Mouse (Mus musculus) heart, adult 2 months (tissue): Measurements from ENCODE around the gene Ccdc66. TPM values are rescaled to one million over a fixed set of nuclear protein-coding genes. Genes with fewer than 3 reads are reported as not detected.

Experiments
- DNase-seq, 2 experiments: peaks; one replicate each; pipeline ENCODE4 v3.0.0; 2021
- H3K27ac ChIP-seq: fragments of 200-600 bp; 2 replicates; pipeline ENCODE4 v1.8.1; 2022
- H3K27me3 ChIP-seq: fragments of 200-500 bp; 2 replicates; pipeline ENCODE4 v1.6.1; 2012; ENCODE audit warnings: mild to moderate bottlenecking, low read length, inconsistent platforms, mixed read lengths; ENCODE audit not compliant: control insufficient read depth, insufficient read depth
- H3K36me3 ChIP-seq: fragments of 200-500 bp; 2 replicates; pipeline ENCODE4 v1.6.1; 2012; ENCODE audit warnings: low read length, inconsistent platforms; ENCODE audit not compliant: control insufficient read depth, insufficient read depth
- H3K4me1 ChIP-seq: fragments of 200-500 bp; 2 replicates; pipeline ENCODE4 v1.6.1; 2011; ENCODE audit warnings: low read length; ENCODE audit not compliant: control insufficient read depth, insufficient read depth
- H3K4me3 ChIP-seq: fragments of 200-600 bp; 2 replicates; pipeline ENCODE4 v1.8.1; 2022
- H3K79me2 ChIP-seq: fragments of 200-500 bp; replicated peaks from 2 replicates; pipeline ENCODE4 v1.6.1; 2012; ENCODE audit warnings: mild to moderate bottlenecking, inconsistent platforms, low read length, moderate library complexity, mixed read lengths; ENCODE audit not compliant: control insufficient read depth, insufficient read depth
- H3K9ac ChIP-seq: fragments of 200-500 bp; 2 replicates; pipeline ENCODE4 v1.6.1; 2012; ENCODE audit warnings: low read depth, mild to moderate bottlenecking, control low read depth, inconsistent platforms, low read length, mixed read lengths
- CTCF ChIP-seq: fragments of 200-600 bp; IDR thresholded peaks from 2 replicates; pipeline ENCODE4 v1.8.1; 2022; ENCODE audit warnings: antibody characterized with exemption, mild to moderate bottlenecking, moderate library complexity
- EP300 ChIP-seq: fragments of 200-500 bp; IDR thresholded peaks from 2 replicates; pipeline ENCODE4 v1.6.1; 2011; ENCODE audit warnings: low read depth, low read length, control low read depth; ENCODE audit not compliant: insufficient read depth
- POLR2A ChIP-seq: fragments of 200-500 bp; IDR thresholded peaks from 2 replicates; pipeline ENCODE4 v1.6.1; 2011; ENCODE audit warnings: mild to moderate bottlenecking, low read depth, low read length, control low read depth; ENCODE audit not compliant: insufficient read depth
- WGBS: fragments of 180-500 bp; shearing (Covaris S2); methylation state at CpG from one replicate; pipeline ENCODE4 v1.1.7; 2018; 5-methylcytosine and 5-hydroxymethylcytosine counted together
- intact Hi-C: fragments of 180-260 bp; cut with DNase I; formaldehyde crosslinking; loops from one replicate; pipeline ENCODE4 v1.15.1; 2025
- polyA plus RNA-seq: library from polyadenylated mRNA; depleted of rRNA; stranded (reverse); fragments of >200 nt; gene quantifications from 2 replicates; pipeline ENCODE4 v1.2.3, GENCODE M21; 2012
- total RNA-seq, 2 experiments: library from RNA; stranded (reverse); gene quantifications; 2 replicates each; pipeline ENCODE4 v1.2.3; 2021

The Ccdc66 gene
- total and polyA plus RNA-seq, 3 experiments: 3.1 to 10.4 (median 10.0) TPM

DNA sequence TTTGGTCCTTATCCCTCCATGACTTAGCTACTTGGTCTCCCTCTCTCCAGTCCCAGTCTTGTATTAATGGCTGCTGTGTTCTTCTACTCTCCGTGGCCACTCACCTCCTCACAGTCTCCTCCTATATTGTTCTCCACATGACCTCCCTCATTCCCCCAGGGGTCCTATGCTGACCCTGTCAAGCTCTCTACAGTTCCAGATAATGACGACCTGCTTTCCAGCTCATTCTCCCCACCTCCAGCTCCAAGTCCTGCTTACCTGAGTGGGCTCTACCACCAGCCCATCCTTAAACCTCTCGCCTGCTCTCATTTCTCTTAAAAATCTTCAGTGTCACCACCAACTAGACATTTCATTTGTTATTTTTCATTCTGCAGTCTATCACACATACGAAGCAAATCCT, 7.2 kb downstream of the Ccdc66 start:
- Histone ChIP-seq H3K4me1 (no peaks in the 10 kb centered on the region), H3K36me3 (no peaks in the 10 kb centered on the region), H3K27me3 (no peaks in the 10 kb centered on the region), H3K27ac (no peak overlapping the region), H3K4me3 (no peak overlapping the region), H3K79me2 (no peaks in the 10 kb centered on the region), H3K9ac (no peak overlapping the region)
- TF ChIP-seq CTCF (no peak), POLR2A (no peak), EP300 (no peak)
- 80% methylated on average over 4 of the region's 4 CpGs for WGBS
- DNase-seq: no peak
- intact Hi-C loops: no loop called here

DNA sequence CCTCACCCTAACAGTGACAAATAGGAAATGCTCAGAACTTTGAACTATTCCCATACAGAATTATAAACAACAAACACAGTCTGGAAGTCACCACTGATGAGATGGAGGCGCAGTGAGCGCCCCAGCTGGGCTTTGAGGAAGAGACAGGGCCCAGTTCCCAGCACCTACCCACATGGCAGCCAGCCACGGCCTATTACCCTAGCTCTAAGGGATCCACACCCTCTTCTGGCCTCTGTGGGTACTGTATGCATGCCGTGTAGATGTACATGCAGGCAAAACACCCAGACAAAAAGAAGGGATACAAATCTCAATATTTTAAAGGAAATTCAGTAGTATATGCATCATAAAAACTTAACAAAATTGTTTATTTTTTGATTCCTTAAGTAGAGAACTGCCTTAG, 14.7 kb downstream of the Ccdc66 start:
- H3K27ac ChIP-seq: no peak overlapping the region
- no peaks in the 10 kb centered on the region; the same call in 1 of the 2 replicates for H3K36me3 ChIP-seq
- H3K4me1 ChIP-seq: no peaks in the 10 kb centered on the region
- H3K9ac ChIP-seq: no peak overlapping the region
- H3K79me2 ChIP-seq: no peaks in the 10 kb centered on the region
- H3K4me3 ChIP-seq: no peak overlapping the region
- peak; percentile 23 for TF ChIP-seq CTCF
- TF ChIP-seq EP300: no peak
- DNase-seq: no peak
- intact Hi-C loops: no loop called here
- WGBS: 94% methylated on average over 4 of the region's 4 CpGs
- no peaks in the 10 kb centered on the region for H3K27me3 ChIP-seq

DNA sequence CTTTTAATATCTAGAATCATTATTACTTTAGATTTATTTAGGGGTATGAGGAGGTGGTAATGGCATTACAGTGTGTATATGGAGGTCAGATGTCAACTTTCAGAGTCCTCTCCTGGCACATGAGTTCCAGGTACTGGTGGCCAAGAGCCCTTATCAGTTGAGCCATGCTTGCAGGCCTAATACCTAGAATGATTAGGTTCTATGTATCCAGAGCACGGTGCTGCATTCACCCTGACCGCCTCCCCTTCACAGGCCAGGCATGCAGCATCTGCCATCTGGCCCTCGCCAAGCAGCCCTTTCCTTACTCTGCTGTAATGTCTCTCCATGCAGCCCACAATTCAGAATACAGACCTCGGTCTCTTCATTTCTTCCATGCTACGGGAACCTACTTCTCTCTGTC, 16.9 kb downstream of the Ccdc66 start:
- Histone ChIP-seq H3K4me1 (no peaks in the 10 kb centered on the region), H3K27ac (no peak overlapping the region), H3K27me3 (no peaks in the 10 kb centered on the region), H3K4me3 (no peak overlapping the region), H3K9ac (no peak overlapping the region), H3K36me3 (no peaks in the 10 kb centered on the region; the same call in 1 of the 2 replicates), H3K79me2 (no peaks in the 10 kb centered on the region)
- no peak for TF ChIP-seq EP300
- TF ChIP-seq CTCF: no peak
- TF ChIP-seq POLR2A: no peak
- intact Hi-C loops: no loop called here
- DNase-seq: no peak
- 89% methylated on average over 5 of the region's 5 CpGs for WGBS

DNA sequence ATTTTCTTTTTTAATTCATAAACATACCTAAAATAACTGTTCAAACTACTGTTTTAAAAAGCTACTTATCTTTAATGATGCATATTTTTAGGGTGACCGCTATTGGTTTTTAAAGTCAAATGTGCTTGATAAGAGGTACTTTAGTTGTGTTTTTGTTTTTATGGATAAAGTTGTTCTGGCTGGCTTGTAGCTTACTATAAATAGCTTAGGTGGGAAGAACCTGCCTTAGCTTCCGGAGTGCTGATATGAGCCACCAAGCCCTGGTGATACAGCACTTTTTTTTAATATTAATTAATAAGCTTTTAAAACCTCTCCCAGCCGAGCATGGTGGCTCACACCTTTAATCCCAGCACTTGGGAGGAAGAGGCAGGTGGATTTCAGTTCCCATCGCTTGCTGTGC, 61.3 kb downstream of the Ccdc66 start:
- WGBS: 59% methylated on average over 4 of the region's 4 CpGs
- intact Hi-C loops: no loop called here
- H3K79me2 ChIP-seq: no peaks in the 10 kb centered on the region
- no peaks in the 10 kb centered on the region for H3K27me3 ChIP-seq
- H3K4me1 ChIP-seq: peaks cover 3% of the 10 kb centered on the region; the same call in 1 of the 2 replicates
- no peak overlapping the region for H3K27ac ChIP-seq
- H3K4me3 ChIP-seq: no peak overlapping the region
- H3K9ac ChIP-seq: no peak overlapping the region
- TF ChIP-seq CTCF (no peak), EP300 (no peak), POLR2A (no peak)
- peaks cover 28% of the 10 kb centered on the region for H3K36me3 ChIP-seq
- DNase-seq: no peak

DNA sequence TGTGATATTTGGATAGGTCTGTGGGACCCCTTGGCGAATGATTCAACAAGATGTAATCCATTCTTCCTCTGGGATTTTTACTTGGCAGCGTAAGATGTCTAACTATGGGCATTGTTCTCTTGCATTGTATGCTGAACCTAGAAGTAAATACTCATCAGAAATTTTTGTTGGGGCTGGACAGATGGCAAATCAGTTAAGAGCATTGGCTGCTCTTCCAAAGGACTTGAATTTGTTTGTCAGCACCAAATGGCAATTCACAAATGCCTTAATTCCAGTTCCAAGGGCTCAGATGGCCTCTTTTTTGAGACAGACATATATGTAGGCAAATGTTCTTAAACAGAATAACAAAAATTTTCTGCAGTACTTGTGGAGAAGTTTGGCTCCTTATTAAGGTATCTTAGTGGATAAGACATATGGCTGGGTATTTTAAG, 63.4 kb downstream of the Ccdc66 start:
- WGBS: 45% methylated on average over 2 of the region's 2 CpGs
- intact Hi-C loops: no loop called here

DNA sequence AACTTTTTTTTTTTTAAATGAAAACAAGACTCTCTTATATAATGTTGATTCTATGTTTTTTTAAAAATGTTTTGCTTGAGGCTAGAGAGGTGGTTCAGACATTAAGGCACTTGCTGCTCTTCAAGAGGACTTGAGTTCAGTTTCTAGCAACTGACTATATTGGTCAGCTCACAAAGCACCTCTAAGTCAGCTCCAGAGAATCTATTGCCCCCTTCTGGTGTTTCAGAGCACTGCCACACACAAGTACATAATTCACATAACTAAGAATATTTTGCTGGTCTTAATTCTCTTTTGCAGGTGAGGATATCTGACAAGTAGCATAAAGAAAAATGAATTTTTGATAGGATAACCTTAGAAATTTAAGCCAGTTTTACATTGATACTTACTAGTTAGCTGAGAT, 67.3 kb downstream of the Ccdc66 start:
- Histone ChIP-seq H3K9ac (no peak overlapping the region), H3K36me3 (peaks cover 29% of the 10 kb centered on the region), H3K79me2 (no peaks in the 10 kb centered on the region), H3K27me3 (no peaks in the 10 kb centered on the region), H3K4me1 (0 out of 2 replicates have a peak, but pooled peaks cover 2% of the 10 kb centered on the region), H3K4me3 (no peak overlapping the region), H3K27ac (no peak overlapping the region)
- intact Hi-C loops: no loop called here
- DNase-seq: no peak
- TF ChIP-seq CTCF (peak; percentile 70), EP300 (no peak), POLR2A (no peak)

More for the DNA sequence above, 63.4 kb downstream of the Ccdc66 start:
- DNase-seq: no peak
- no peak overlapping the region for H3K4me3 ChIP-seq
- no peak overlapping the region for H3K27ac ChIP-seq
- no peaks in the 10 kb centered on the region for H3K79me2 ChIP-seq
- no peak for TF ChIP-seq CTCF
- no peak for TF ChIP-seq POLR2A
- no peak for TF ChIP-seq EP300
- H3K36me3 ChIP-seq: peaks cover 30% of the 10 kb centered on the region
- H3K9ac ChIP-seq: no peak overlapping the region
- peaks cover 3% of the 10 kb centered on the region; the same call in 1 of the 2 replicates for H3K4me1 ChIP-seq
- H3K27me3 ChIP-seq: no peaks in the 10 kb centered on the region
